Mouse (Mus musculus): ENCODE measurements around the gene Gm2916.
"Not testable (repeated sequence)": the region's sequence is repeated elsewhere in the genome, so short reads cannot be mapped to it uniquely, and the experiment has no call there.

Gm2916 gene

GRCm38 (mm10) chr14:3883872-3884271 lies at the start of gene Gm2916:
Gene Gm2916, plus strand, starts transcription at chr14:3884172.
- DNase-seq = not testable (repeated sequence)

DNA sequence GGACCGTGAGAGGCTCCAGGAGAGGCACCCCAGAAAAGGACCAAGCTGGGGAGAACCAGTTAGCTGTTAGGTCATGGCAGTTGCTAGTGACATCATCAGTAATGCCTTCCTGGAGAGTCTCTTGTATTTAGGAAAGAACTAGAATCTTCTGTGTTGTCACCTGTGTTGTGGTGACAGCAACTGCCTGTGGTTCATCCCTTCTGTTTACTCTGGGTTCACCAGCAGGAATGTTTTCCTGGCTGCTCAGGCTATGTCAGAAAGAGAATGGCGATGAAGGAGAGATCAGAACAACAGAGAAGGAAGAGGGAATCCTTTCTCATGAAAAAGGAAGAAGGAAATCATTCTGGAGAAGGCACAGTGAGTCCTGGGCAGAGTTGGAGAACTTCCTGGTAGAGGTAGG lies 38.0 kb upstream of the Gm2916 start, which contains the start of gene Gm3033:
Gene Gm3033 (plus strand): TSS at position 301 of the 400 bp plus-strand sequence.
- not testable (repeated sequence) for DNase-seq

- DNase-seq = not testable (repeated sequence)
These were observed 47.5 kb downstream of the Gm2916 start, which contains the start of gene Gm3029 for GRCm38 (mm10) chr14:3931456-3931855. Gene Gm3029, plus strand, starts transcription at chr14:3931756.

DNA sequence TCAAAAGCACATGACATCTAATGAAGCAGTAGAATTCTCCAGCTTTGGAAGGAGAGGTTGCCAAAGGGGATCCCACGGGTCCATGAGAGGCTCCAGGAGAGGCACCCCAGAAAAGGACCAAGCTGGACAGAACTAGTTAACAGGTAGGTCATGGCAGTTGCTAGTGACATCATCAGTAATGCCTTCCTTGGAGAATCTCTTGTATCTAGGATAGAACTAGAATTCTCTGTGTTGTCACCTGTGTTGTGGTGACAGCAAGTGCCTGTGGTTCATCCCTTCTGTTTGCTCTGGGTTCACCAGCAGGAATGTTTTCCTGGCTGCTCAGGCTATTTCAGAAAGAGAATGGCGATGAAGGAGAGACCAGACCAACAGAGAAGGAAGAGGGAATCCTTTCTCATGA lies 79.3 kb downstream of the Gm2916 start, which contains the start of gene Gm3095:
Gene Gm3095 (plus strand): TSS at position 301 of the 400 bp plus-strand sequence.
- DNase-seq = not testable (repeated sequence)
